Mouse (Mus musculus) heart, adult 2 months (tissue): ENCODE data around the gene Mrpl1. TPM values are rescaled to one million over a fixed set of nuclear protein-coding genes. Genes with fewer than 3 reads are reported as not detected.

Experiments used
- DNase-seq, 2 experiments: peaks; one replicate each; pipeline ENCODE4 v3.0.0; 2021
- H3K27ac ChIP-seq: fragments of 200-600 bp; 2 replicates; pipeline ENCODE4 v1.8.1; 2022
- H3K27me3 ChIP-seq: fragments of 200-500 bp; 2 replicates; pipeline ENCODE4 v1.6.1; 2012; ENCODE audit warnings: mild to moderate bottlenecking, low read length, inconsistent platforms, mixed read lengths; ENCODE audit not compliant: control insufficient read depth, insufficient read depth
- H3K36me3 ChIP-seq: fragments of 200-500 bp; 2 replicates; pipeline ENCODE4 v1.6.1; 2012; ENCODE audit warnings: low read length, inconsistent platforms; ENCODE audit not compliant: control insufficient read depth, insufficient read depth
- H3K4me1 ChIP-seq: fragments of 200-500 bp; 2 replicates; pipeline ENCODE4 v1.6.1; 2011; ENCODE audit warnings: low read length; ENCODE audit not compliant: control insufficient read depth, insufficient read depth
- H3K4me3 ChIP-seq: fragments of 200-600 bp; 2 replicates; pipeline ENCODE4 v1.8.1; 2022
- H3K79me2 ChIP-seq: fragments of 200-500 bp; replicated peaks from 2 replicates; pipeline ENCODE4 v1.6.1; 2012; ENCODE audit warnings: mild to moderate bottlenecking, inconsistent platforms, low read length, moderate library complexity, mixed read lengths; ENCODE audit not compliant: control insufficient read depth, insufficient read depth
- H3K9ac ChIP-seq: fragments of 200-500 bp; 2 replicates; pipeline ENCODE4 v1.6.1; 2012; ENCODE audit warnings: low read depth, mild to moderate bottlenecking, control low read depth, inconsistent platforms, low read length, mixed read lengths
- CTCF ChIP-seq: fragments of 200-600 bp; IDR thresholded peaks from 2 replicates; pipeline ENCODE4 v1.8.1; 2022; ENCODE audit warnings: antibody characterized with exemption, mild to moderate bottlenecking, moderate library complexity
- EP300 ChIP-seq: fragments of 200-500 bp; IDR thresholded peaks from 2 replicates; pipeline ENCODE4 v1.6.1; 2011; ENCODE audit warnings: low read depth, low read length, control low read depth; ENCODE audit not compliant: insufficient read depth
- POLR2A ChIP-seq: fragments of 200-500 bp; IDR thresholded peaks from 2 replicates; pipeline ENCODE4 v1.6.1; 2011; ENCODE audit warnings: mild to moderate bottlenecking, low read depth, low read length, control low read depth; ENCODE audit not compliant: insufficient read depth
- WGBS: fragments of 180-500 bp; shearing (Covaris S2); methylation state at CpG from one replicate; pipeline ENCODE4 v1.1.7; 2018; 5-methylcytosine and 5-hydroxymethylcytosine counted together
- intact Hi-C: fragments of 180-260 bp; cut with DNase I; formaldehyde crosslinking; loops from one replicate; pipeline ENCODE4 v1.15.1; 2025
- polyA plus RNA-seq: library from polyadenylated mRNA; depleted of rRNA; stranded (reverse); fragments of >200 nt; gene quantifications from 2 replicates; pipeline ENCODE4 v1.2.3, GENCODE M21; 2012
- total RNA-seq, 2 experiments: library from RNA; stranded (reverse); gene quantifications; 2 replicates each; pipeline ENCODE4 v1.2.3; 2021

Gene Mrpl1
- total and polyA plus RNA-seq, 3 experiments: 4.8 to 27.4 (median 25.8) TPM

DNA sequence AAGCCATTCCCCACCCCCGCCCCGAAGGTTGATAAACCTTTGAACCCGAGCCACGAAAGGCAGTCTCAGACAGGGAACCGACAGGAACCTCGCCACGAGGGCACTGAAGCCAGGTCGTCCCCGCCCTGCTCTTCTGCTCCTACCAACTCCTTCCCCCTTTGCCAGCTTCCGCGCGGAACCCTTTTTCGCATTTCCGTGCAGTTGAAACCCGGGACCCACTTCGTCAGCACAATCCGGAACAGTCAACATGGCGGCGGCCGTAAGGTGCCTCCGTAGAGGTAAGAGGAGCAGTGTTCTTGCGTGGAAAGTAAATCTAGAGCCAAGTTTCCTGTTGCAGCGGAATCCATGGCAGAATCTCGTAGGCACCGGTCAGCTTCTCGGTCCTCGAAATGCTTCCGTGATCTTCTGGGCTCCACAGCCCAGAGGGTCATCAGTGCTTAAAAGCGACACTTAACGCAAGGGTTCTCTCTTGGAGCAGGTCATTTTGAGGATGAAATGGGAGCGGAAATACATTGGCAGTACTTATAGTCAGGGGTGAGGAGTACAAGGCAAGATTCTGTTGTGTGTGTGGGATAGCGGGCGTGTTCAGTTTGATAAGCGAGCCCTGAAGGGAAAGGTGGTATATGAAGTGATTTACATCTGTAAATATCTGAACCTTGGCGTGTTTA, 757 bp downstream of the Mrpl1 start:
- peak overlapping the region; percentile 91 for H3K27ac ChIP-seq
- peak overlapping the region; percentile 53 for H3K9ac ChIP-seq
- H3K36me3 ChIP-seq: peaks cover 3% of the 10 kb centered on the region
- no peaks in the 10 kb centered on the region for H3K27me3 ChIP-seq
- WGBS: under 1% methylated on average over 35 of the region's 35 CpGs
- peak; percentile 92 to 94 for DNase-seq
- peaks cover 3% of the 10 kb centered on the region for H3K4me1 ChIP-seq
- TF ChIP-seq EP300: peak; percentile 93
- peak; percentile 97 for TF ChIP-seq POLR2A
- TF ChIP-seq CTCF: no peak
- H3K79me2 ChIP-seq: no peaks in the 10 kb centered on the region
- peak overlapping the region; percentile 84 for H3K4me3 ChIP-seq
- intact Hi-C loops: loop anchor here (1.0 to 5.0 kb wide), 4 partner anchors 15 to 118 kb away; no protein-coding TSS in a partner anchor

DNA sequence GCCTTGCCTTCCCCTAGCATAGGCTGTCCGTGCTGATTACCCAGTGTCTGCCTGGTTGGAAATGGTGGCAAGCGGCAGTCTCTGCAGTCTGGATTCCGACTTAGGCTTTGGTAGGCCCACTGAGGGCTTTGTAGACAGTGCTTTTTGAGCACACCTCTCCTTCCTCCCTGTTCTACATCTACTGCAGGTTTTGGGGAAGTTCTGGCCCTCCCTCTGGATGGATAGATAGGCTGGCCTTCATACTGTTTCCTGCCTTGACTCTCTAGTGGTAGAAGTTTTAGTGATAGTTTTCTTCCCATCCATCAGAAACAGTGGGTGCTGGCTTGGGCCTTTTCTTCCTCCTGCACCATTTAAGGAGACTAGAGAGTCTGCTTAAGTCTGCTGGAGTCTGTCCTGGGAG, 9.4 kb downstream of the Mrpl1 start:
- no peak for DNase-seq
- TF ChIP-seq EP300 (no peak), POLR2A (no peak), CTCF (no peak)
- H3K27me3 ChIP-seq: no peaks in the 10 kb centered on the region
- 84% methylated on average over 3 of the region's 3 CpGs for WGBS
- no peak overlapping the region for H3K27ac ChIP-seq
- peaks cover 8% of the 10 kb centered on the region for H3K4me1 ChIP-seq
- intact Hi-C loops: no loop called here
- no peak overlapping the region for H3K4me3 ChIP-seq
- peaks cover 8% of the 10 kb centered on the region for H3K36me3 ChIP-seq
- H3K9ac ChIP-seq: no peak overlapping the region
- H3K79me2 ChIP-seq: peaks cover 2% of the 10 kb centered on the region

DNA sequence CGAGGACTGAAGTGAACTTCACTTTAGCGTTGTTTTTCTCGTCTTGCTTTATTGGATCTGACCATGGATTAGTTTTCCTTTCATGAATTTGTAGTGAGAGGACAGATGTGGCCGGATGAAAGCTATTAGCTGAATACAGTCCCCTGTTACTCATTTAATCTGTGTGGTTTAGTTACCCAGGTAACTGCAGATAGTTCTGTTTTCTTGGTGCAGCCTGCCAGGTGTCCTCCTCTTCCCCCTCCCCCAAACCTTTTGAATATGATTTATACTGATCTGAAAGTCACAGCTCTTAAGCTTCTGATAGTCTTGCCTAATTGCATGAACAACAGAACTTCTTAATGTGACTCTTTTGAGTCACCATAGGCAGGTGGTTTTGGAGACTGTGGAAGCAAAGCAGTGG, 10.2 kb downstream of the Mrpl1 start:
- WGBS: 87% methylated on average over 4 of the region's 4 CpGs
- Histone ChIP-seq H3K4me1 (peaks cover 8% of the 10 kb centered on the region), H3K79me2 (peaks cover 2% of the 10 kb centered on the region), H3K9ac (no peak overlapping the region), H3K27ac (no peak overlapping the region), H3K4me3 (no peak overlapping the region), H3K27me3 (no peaks in the 10 kb centered on the region), H3K36me3 (peaks cover 8% of the 10 kb centered on the region)
- no peak for DNase-seq
- intact Hi-C loops: no loop called here
- TF ChIP-seq EP300: no peak
- TF ChIP-seq CTCF: no peak
- no peak for TF ChIP-seq POLR2A

DNA sequence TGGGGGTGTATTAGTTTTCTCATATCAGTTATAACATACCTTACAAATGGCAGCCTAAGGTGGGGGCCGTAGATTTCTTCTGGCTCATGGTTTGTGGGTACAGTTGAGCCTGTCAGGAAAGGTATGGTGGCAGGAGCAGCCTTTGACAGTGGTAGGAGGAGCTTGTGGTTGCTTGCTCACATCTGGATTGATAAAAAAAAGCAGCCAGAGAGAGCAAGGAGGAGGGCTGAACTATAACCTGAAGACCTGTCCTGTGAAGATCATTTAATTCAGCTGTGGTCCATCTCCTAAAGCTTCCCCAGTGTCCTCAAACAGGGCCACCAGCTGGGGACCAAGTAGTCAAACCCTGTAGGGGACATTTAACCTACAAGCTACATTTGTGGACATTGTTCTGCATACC, 12.0 kb downstream of the Mrpl1 start:
- H3K4me1 ChIP-seq: peaks cover 8% of the 10 kb centered on the region
- DNase-seq: no peak
- peak overlapping the region; percentile 21; the same call in 1 of the 2 replicates for H3K27ac ChIP-seq
- intact Hi-C loops: no loop called here
- H3K27me3 ChIP-seq: no peaks in the 10 kb centered on the region
- 79% methylated on average over 1 of the region's 1 CpGs for WGBS
- no peak for TF ChIP-seq EP300
- no peak for TF ChIP-seq POLR2A
- no peak for TF ChIP-seq CTCF
- H3K36me3 ChIP-seq: peaks cover 8% of the 10 kb centered on the region
- no peak overlapping the region for H3K4me3 ChIP-seq
- H3K9ac ChIP-seq: no peak overlapping the region
- H3K79me2 ChIP-seq: peaks cover 2% of the 10 kb centered on the region; the same call in 1 of the 2 replicates

DNA sequence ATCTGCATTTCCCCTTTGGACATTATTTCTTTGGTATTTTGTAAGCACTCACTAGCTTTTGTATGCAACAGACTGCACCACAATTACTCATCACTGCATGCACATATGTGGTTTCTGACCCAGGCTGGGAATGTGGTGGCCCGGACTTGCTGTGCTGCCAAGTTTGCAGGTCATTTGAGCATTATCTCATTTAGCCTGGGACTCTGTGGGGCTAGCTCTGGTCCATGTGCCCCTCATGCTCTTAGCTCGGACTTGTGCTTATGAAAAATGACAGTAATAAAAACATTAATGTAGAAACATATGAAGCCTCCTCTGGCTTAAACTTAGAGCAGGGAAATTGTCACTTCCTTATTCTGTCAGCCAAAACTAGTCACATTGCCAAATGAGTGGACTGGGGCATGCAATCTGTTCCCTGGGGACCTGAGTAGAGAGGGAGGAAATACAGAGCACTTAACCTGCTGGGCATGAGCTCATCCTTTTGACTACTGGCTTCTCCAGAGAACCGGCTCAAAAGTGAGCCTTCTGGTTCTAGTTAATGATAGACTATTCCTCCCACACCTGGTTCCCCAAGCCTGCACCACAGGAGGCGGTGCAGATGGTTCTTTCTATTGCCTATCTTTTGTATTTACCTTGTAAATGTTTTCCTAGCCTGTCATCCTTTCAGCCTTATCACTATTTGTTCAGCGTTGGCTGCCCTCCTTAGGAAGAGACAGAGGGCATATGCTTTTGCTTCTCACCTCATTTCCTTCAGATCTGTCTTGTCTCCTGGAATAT, 12.7 kb downstream of the Mrpl1 start:
- peaks cover 2% of the 10 kb centered on the region; the same call in 1 of the 2 replicates for H3K79me2 ChIP-seq
- 12% methylated on average over 5 of the region's 5 CpGs for WGBS
- H3K27ac ChIP-seq: peak overlapping the region; percentile 21; the same call in 1 of the 2 replicates
- peak; percentile 23 to 51 for DNase-seq
- 0 out of 2 replicates have a peak overlapping the region, but pooled peaks have one; percentile 14 for H3K9ac ChIP-seq
- TF ChIP-seq CTCF (no peak), EP300 (no peak), POLR2A (no peak)
- H3K4me3 ChIP-seq: no peak overlapping the region
- peaks cover 8% of the 10 kb centered on the region for H3K36me3 ChIP-seq
- intact Hi-C loops: no loop called here
- peaks cover 8% of the 10 kb centered on the region for H3K4me1 ChIP-seq
- no peaks in the 10 kb centered on the region for H3K27me3 ChIP-seq

DNA sequence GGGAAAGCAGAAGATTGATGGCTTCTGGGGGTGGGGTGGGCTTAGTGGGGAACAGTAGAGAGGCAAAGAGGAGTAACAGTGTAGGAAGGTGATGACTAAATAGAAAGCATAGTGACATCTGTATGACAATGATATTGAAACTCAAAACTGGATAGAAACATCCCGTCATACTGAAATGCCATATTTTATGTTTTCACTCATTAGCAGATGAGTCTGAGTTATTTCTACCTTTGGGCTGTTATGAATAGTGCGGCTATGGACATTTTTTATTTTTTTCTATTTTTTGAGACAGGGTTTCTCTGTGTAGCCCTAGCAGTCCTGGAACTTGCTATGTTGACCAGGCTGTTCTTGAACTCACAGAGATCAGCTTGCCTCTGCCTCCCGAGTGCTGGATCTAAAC, 13.7 kb downstream of the Mrpl1 start:
- intact Hi-C loops: no loop called here

More for the DNA sequence above, 13.7 kb downstream of the Mrpl1 start:
- WGBS: 98% methylated on average over 3 of the region's 3 CpGs
- H3K36me3 ChIP-seq: peaks cover 8% of the 10 kb centered on the region
- H3K4me1 ChIP-seq: peaks cover 8% of the 10 kb centered on the region
- TF ChIP-seq CTCF (no peak), EP300 (no peak), POLR2A (no peak)
- H3K27me3 ChIP-seq: no peaks in the 10 kb centered on the region
- H3K27ac ChIP-seq: no peak overlapping the region
- DNase-seq: no peak
- no peaks in the 10 kb centered on the region for H3K79me2 ChIP-seq
- H3K9ac ChIP-seq: no peak overlapping the region
- no peak overlapping the region for H3K4me3 ChIP-seq
